Mouse (Mus musculus) G1E-ER4 (cell line): Measurements from ENCODE around the gene Plcd3. TPM values are rescaled to one million over a fixed set of nuclear protein-coding genes. Genes with fewer than 3 reads are reported as not detected.

Experiments used
- GATA1 ChIP-seq: IDR thresholded peaks from one replicate; pipeline ENCODE4 v1.8.0; 2012; ENCODE audit warnings: low read length, inconsistent platforms
- polyA plus RNA-seq: library from polyadenylated mRNA; stranded (reverse); fragments of >175 nt; gene quantifications from 2 replicates; pipeline ENCODE4 v1.2.3, GENCODE M21; 2012

Gene Plcd3
- polyA plus RNA-seq, 1 experiment = 0.03 TPM

GRCm38 (mm10) chr11:103036881-103037465 lies 64.5 kb downstream of the Plcd3 start:
- no peak for TF ChIP-seq GATA1

- no peak for TF ChIP-seq GATA1
Observed at GRCm38 (mm10) chr11:103035007-103035406, 66.5 kb downstream of the Plcd3 start.

- TF ChIP-seq GATA1 = no peak
Observed at GRCm38 (mm10) chr11:103033030-103033429, 68.4 kb downstream of the Plcd3 start.

- TF ChIP-seq GATA1 = no peak
Observed at GRCm38 (mm10) chr11:103028176-103028891, 73.1 kb downstream of the Plcd3 start, which contains the start of the genes Nmt1 and Dcakd. TSS of gene Nmt1 (plus strand) at chr11:103028190. TSS of gene Dcakd (minus strand) at chr11:103028333.

GRCm38 (mm10) chr11:103027570-103028175 lies 73.8 kb downstream of the Plcd3 start:
- TF ChIP-seq GATA1 = no peak

GRCm38 (mm10) chr11:103026901-103027300 lies 74.6 kb downstream of the Plcd3 start:
- TF ChIP-seq GATA1 = no peak

GRCm38 (mm10) chr11:103023974-103024373 lies 77.5 kb downstream of the Plcd3 start:
- no peak for TF ChIP-seq GATA1

- TF ChIP-seq GATA1 = no peak
Observed at GRCm38 (mm10) chr11:103020713-103021335, 80.6 kb downstream of the Plcd3 start.

Other genes with a start within 250 kb of the Plcd3 start
- 364 and 388 TPM in 2 replicates for gene Eftud2, start 220.7 kb downstream of the Plcd3 start, polyA plus RNA-seq
- gene Ccdc103, start 220.5 kb downstream of the Plcd3 start, polyA plus RNA-seq = 0.13 and 0.24 TPM in 2 replicates
- not detected in 2 replicates for gene Fam187a, start 216.5 kb downstream of the Plcd3 start, polyA plus RNA-seq
- gene Gfap, start 200.7 kb downstream of the Plcd3 start, polyA plus RNA-seq = 0.02 TPM in 1 of 2 replicates, not detected in the other
- 32.8 and 39.4 TPM in 2 replicates for gene Kif18b, start 176.5 kb downstream of the Plcd3 start, polyA plus RNA-seq
- gene C1ql1, start 155.0 kb downstream of the Plcd3 start, polyA plus RNA-seq = not detected in 2 replicates
- 5.0 and 13.0 TPM in 2 replicates for gene Nmt1, start 73.5 kb downstream of the Plcd3 start, polyA plus RNA-seq
- 136 and 225 TPM in 2 replicates for gene Dcakd, start 73.3 kb downstream of the Plcd3 start, polyA plus RNA-seq
- gene Acbd4, start within 50 bp of the Plcd3 start, polyA plus RNA-seq = 27.3 and 31.9 TPM in 2 replicates
- gene Hexim1, start 14.6 kb upstream of the Plcd3 start, polyA plus RNA-seq = 40.7 and 42.1 TPM in 2 replicates
- gene Hexim2, start 30.8 kb upstream of the Plcd3 start, polyA plus RNA-seq = 9.8 and 12.5 TPM in 2 replicates
- 0.02 TPM in 1 of 2 replicates, not detected in the other for gene Fmnl1, start 69.4 kb upstream of the Plcd3 start, polyA plus RNA-seq
- gene 1700023F06Rik, start 106.9 kb upstream of the Plcd3 start, polyA plus RNA-seq = not detected in 2 replicates
- not detected in 2 replicates for gene Spata32, start 116.8 kb upstream of the Plcd3 start, polyA plus RNA-seq
- 5.0 and 5.6 TPM in 2 replicates for gene Map3k14, start 165.8 kb upstream of the Plcd3 start, polyA plus RNA-seq